Mouse (Mus musculus) c-Kit-positive CD71-positive TER-119-positive erythroid progenitor cells, embryonic 14.5 days (primary cell): ENCODE data around the gene Gjb5.

Experiments
- DNase-seq: peaks from one replicate; pipeline ENCODE4 v3.0.0-alpha.2; 2013; ENCODE audit warnings: low spot score

Gene Gjb5

DNA sequence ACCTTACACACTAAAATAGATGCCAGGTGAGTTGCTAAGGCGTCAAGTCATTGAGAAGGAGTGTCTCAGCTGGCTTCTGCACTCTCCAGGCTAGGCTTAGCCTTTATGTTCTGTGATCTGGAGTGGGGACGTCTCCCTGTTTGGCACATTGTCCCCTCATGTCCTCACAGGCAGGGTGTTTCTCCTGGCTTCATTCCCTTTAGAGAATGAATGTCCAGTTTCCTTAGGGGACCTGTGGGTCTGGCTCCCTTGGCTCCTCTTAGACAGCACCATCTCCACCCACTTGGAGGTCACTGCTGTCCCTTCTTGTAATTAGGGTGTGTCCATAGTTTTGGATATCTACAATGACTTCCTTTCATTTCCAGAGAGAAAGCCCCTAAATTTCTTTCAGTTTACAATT lies 51.1 kb downstream of the Gjb5 start:
- no peak for DNase-seq
